12 mouse cellular contexts compared by ENCODE assay signal in genomic region chr7:122793655-122794346, GRCm38 (mm10).
DNase-seq lines count a peak whose midpoint lies in the region.
"Had no signal": no experiment of that assay in that cellular context is flagged by ENCODE, and none has a peak within 500 bp of the region (broad histone marks: within the 10 kb centered on the region; RNA-seq: fewer than 3 reads in every experiment).

No protein-coding gene starts in this region.

- DNase-seq in cerebellum, postnatal 10 days, result peak; percentile 72 to 82
- DNase-seq in cerebellum, adult 11 months, result no peak
- DNase-seq in heart, adult 11 months, result peak; percentile 78
- no peak for DNase-seq in heart, postnatal 36 days
- DNase-seq in ovary, postnatal 36 days (ENCODE audit: low spot score), result peak; percentile 27
- no peak for DNase-seq in ovary, adult 18-20 months (ENCODE audit: low spot score)
- no peak for DNase-seq in embryo, embryonic 10.5 days (ENCODE audit: low spot score)
- no peak for DNase-seq in retina, embryonic 14.5 days (ENCODE audit: low spot score)
- DNase-seq: cerebellum, adult 11-12 months; heart, adult 18-20 months; layer of hippocampus, adult 9-11 months; liver, postnatal 0 days had no signal

- intact Hi-C loops in heart, postnatal 36 days (cut with DNase I), result no loop called here

Comparison
In these comparisons a context has a peak if more than half of its experiments do, and no peak if none do; other contexts are left out.
1. DNase-seq: peak in cerebellum, postnatal 10 days (2 of 2), heart, adult 11 months (single experiment) and ovary, postnatal 36 days (single experiment); none in cerebellum, adult 11 months (single experiment), heart, postnatal 36 days (0 of 2), ovary, adult 18-20 months (single experiment), embryo, embryonic 10.5 days (single experiment) and retina, embryonic 14.5 days (single experiment).